Mouse (Mus musculus): ENCODE data around the gene Upp1.

Gene Upp1

DNA sequence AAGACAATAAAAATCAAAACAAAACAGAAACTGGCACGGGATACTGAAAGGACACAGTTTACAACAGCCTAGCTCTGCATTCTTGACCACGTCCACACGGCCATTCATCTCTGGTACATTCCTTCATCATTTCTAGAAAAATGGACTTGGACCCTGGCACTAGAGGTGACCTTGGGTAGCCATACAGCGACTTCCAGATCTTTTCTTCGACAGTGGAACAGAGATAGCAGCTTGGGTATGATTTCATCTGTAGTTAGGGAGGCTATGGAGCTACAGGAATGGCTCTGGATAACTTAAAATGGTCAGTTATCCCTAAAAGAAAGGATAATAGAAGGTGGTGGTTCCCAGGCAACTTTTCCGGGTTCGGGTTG lies at the start of gene Upp1:
Gene Upp1, plus strand, starts transcription at position 54 of the 371 bp plus-strand sequence.
- no peak for DNase-seq (ENCODE audit: extremely low spot score, low spot score)

GRCm38 (mm10) chr11:9076444-9076843 lies 41.5 kb upstream of the Upp1 start:
- no peak for DNase-seq (ENCODE audit: extremely low spot score, low spot score)

- no peak for DNase-seq (ENCODE audit: extremely low spot score, low spot score)
Measured at GRCm38 (mm10) chr11:9113189-9113588, 4.7 kb upstream of the Upp1 start.

DNA sequence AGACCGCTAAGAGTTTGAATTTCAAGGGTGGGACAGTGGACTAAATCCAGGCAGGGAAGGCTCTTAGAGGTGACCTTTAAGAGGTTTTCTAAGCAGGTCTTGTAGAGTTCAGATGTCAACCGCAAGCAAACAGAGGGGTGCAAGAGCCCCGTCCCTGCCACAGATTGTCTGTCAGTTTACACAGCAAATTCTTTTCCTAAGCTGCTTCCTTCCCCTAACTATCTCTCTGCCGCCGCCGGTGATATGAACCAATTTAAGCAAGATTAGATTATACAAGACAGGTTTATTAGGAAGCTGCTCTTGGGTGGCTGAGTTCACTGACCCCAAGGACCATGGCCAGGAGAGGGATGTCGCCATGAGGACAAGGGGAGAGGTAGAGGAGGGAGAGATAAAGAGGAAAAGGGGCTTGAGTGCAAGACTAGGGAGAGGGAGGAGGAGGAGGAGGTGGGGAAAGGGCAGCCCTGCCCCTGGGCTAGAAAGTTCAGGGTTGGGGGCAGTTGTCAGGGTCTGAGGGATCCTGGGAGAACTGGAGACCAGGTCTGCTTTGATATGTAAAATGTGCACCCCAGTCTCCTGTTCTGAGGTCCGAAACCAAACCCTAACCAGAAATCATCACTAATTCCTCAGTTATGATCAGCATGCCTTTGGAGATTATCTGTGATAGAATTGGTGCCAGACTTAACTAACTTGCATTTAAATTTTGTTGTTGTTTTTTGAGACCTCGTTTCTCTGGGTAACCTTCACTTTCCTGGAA lies 2.4 kb upstream of the Upp1 start:
- DNase-seq (ENCODE audit: extremely low spot score, low spot score), result no peak

GRCm38 (mm10) chr11:9116121-9116520 lies 1.8 kb upstream of the Upp1 start:
- peak; percentile 31 for DNase-seq (ENCODE audit: extremely low spot score, low spot score)

DNA sequence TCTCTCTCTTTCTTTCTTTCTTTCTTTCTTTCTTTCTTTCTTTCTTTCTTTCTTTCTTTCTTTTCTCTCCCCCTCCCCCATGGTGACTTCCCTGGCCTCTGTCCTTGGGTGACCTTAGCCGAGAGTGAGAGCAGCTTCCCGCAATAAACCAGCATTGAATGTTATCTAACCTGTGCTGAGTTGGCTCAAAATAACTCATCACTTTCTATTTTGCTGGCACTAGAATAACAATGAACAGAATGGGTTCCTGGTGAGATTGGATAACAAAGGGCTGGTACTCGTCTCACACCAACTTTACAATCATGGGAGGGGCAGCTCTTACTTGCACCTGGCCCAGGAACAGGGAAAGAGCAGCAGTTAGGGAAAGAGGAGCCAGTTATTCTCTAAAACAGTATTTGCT lies 987 bp upstream of the Upp1 start:
- DNase-seq (ENCODE audit: extremely low spot score, low spot score), result no peak

GRCm38 (mm10) chr11:9117358-9118049 lies 399 bp upstream of the Upp1 start:
- peak; percentile 45 for DNase-seq (ENCODE audit: extremely low spot score, low spot score)

GRCm38 (mm10) chr11:9118421-9119121 lies 668 bp downstream of the Upp1 start:
- peak; percentile 63 for DNase-seq (ENCODE audit: extremely low spot score, low spot score)

- peak; percentile 40 for DNase-seq (ENCODE audit: extremely low spot score, low spot score)
Measured at GRCm38 (mm10) chr11:9119231-9120020, 1.5 kb downstream of the Upp1 start.

GRCm38 (mm10) chr11:9122315-9122714 lies 4.4 kb downstream of the Upp1 start:
- DNase-seq (ENCODE audit: extremely low spot score, low spot score), result no peak

GRCm38 (mm10) chr11:9126373-9127107 lies 8.6 kb downstream of the Upp1 start:
- DNase-seq (ENCODE audit: extremely low spot score, low spot score), result no peak

GRCm38 (mm10) chr11:9128110-9128509 lies 10.2 kb downstream of the Upp1 start:
- DNase-seq (ENCODE audit: extremely low spot score, low spot score), result no peak

- DNase-seq (ENCODE audit: extremely low spot score, low spot score), result no peak
Measured at GRCm38 (mm10) chr11:9129528-9129927, 11.6 kb downstream of the Upp1 start.

DNA sequence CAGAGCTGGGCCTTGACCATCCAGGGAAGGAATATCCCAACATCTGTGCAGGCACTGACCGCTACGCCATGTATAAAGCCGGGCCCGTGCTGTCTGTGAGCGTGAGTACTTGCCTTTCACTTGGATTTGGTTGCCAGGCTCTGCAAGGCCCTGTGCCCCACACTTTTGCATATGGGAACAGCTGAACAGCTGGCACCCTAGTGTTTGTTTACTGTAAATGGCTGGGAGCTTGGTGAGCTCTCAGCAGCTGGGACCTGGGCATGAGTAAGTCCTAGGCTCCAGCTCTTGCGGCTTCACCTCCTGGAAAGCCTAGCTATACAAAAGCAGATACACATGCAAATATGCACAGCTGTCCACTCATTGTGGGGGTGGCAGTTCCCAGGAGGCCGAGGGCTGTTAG lies 13.8 kb downstream of the Upp1 start:
- DNase-seq (ENCODE audit: extremely low spot score, low spot score), result no peak

DNA sequence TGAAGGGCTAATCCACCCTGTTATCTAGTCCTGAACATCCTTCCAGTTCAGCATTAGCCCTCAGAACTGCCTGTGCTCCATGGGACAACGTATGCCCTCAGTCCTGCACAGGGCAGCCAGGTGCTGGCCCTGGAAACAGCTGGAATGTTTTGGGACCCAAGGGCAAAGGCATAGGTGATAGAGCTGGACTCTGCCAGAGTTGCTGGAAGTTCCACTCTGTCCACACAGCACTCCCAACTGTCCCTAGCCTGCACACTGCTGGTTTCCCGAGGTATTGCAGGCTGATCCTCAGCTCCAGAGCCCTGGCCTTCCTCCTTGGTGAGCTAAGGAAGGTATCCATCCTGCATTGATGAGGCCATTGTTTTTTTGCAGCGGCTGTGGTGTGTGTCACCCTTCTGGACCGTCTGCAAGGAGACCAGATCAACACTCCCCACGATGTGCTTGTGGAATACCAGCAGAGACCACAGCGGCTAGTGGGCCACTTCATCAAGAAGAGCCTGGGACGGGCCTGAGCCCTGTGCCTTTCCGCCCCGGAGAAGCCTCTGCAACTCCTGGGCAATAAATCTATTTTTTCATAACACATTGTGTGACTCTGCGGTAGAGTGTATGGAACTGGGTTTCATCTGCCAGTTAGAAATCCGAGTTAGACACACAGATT lies 17.8 kb downstream of the Upp1 start:
- DNase-seq (ENCODE audit: extremely low spot score, low spot score), result peak; percentile 19

- peak; percentile 83 for DNase-seq (ENCODE audit: extremely low spot score, low spot score)
Measured at GRCm38 (mm10) chr11:9136471-9136870, 18.6 kb downstream of the Upp1 start.

DNA sequence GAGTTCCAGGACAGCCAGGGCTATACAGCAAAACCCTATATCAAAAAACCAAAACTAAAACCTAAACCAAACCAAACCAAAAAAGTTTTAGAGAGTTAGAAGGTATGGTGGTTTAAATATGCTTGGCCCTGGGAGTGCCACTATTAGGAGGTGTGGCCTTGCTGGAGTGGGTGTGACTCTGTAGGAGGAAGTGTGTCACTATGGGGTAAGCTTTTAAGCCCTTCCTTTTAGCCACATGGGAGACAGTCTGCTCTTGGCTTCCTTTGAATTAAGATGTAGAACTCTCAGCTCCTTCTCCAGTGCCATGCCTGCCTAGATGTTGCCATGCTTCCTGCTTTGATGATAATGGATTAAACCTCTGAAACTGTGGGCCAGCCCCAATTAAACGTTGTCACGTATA lies 27.2 kb downstream of the Upp1 start:
- DNase-seq (ENCODE audit: extremely low spot score, low spot score), result no peak

- DNase-seq (ENCODE audit: extremely low spot score, low spot score), result no peak
Measured at GRCm38 (mm10) chr11:9146115-9146514, 28.2 kb downstream of the Upp1 start.

DNA sequence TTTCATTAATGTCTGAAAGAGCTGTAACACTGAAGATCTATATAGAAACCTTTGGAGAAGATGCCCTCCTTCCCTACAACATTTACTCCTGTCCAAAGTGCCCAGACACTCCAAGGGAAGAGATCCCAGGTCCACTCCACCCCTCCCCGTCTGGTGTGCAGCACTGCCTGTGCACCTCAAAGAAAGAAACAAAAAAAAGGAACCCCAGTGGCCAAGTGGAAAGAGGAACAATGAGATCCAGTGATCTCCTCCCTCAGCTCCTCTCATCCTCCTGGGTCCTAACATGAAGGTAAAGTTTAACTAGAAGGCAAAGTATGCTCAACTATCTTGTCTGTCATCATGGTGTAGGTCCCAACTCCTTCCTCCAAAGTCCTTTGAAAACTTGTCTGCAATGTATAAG lies 28.8 kb downstream of the Upp1 start:
- no peak for DNase-seq (ENCODE audit: extremely low spot score, low spot score)

- DNase-seq (ENCODE audit: extremely low spot score, low spot score), result no peak
Measured at GRCm38 (mm10) chr11:9148206-9148605, 30.3 kb downstream of the Upp1 start.
